Mouse (Mus musculus): ENCODE results near the gene Gm11037. TPM values are rescaled to one million over a fixed set of nuclear protein-coding genes. Genes with fewer than 3 reads are reported as not detected.
A peak's percentile ranks its signal among the peaks of the same experiment; 100 is the strongest.

Gm11037 gene
- polyA plus RNA-seq, 1 experiment from 2014 or later: not detected

GRCm38 (mm10) chr2:131178828-131179245 lies 45.5 kb downstream of the Gm11037 start:
- Histone ChIP-seq H3K27ac (ENCODE audit: low read length) (no peak overlapping the region; the same call in 1 of the 2 replicates), H3K9ac (ENCODE audit: low read length) (peak overlapping the region; percentile 95), H3K4me2 (ENCODE audit: low read depth, low read length) (peak overlapping the region; percentile 96), H3K36me3 (ENCODE audit: control insufficient read depth, insufficient read depth) (no peaks in the 10 kb centered on the region), H3K4me3 (ENCODE audit: low read length) (peak overlapping the region; percentile 79), H3K4me1 (ENCODE audit: control insufficient read depth, insufficient read depth, low read length) (peaks cover 34% of the 10 kb centered on the region), H3K9me3 (replicated peaks; ENCODE audit: control insufficient read depth, low read length) (no peaks in the 10 kb centered on the region), H3K27me3 (ENCODE audit: control insufficient read depth, insufficient read depth, low read length) (no peaks in the 10 kb centered on the region)
- WGBS: 31% methylated on average over 26 of the region's 26 CpGs
- ATAC-seq (replicated peaks; ENCODE audit: extremely low read depth, insufficient read depth, low FRiP score): no peak

- Histone ChIP-seq H3K27ac (ENCODE audit: low read length) (peak overlapping the region; percentile 83), H3K27me3 (ENCODE audit: control insufficient read depth, insufficient read depth, low read length) (no peaks in the 10 kb centered on the region), H3K9ac (ENCODE audit: low read length) (peak overlapping the region; percentile 95), H3K36me3 (ENCODE audit: control insufficient read depth, insufficient read depth) (no peaks in the 10 kb centered on the region), H3K4me3 (ENCODE audit: low read length) (peak overlapping the region; percentile 79), H3K9me3 (replicated peaks; ENCODE audit: control insufficient read depth, low read length) (no peaks in the 10 kb centered on the region), H3K4me2 (ENCODE audit: low read depth, low read length) (peak overlapping the region; percentile 96), H3K4me1 (ENCODE audit: control insufficient read depth, insufficient read depth, low read length) (peaks cover 29% of the 10 kb centered on the region)
- ATAC-seq (replicated peaks; ENCODE audit: extremely low read depth, insufficient read depth, low FRiP score): peak; percentile 49
- under 1% methylated on average over 66 of the region's 67 CpGs for WGBS
Measured at GRCm38 (mm10) chr2:131179246-131179886, 46.1 kb downstream of the Gm11037 start.

- H3K9me3 ChIP-seq (replicated peaks; ENCODE audit: control insufficient read depth, low read length): no peaks in the 10 kb centered on the region
- no peaks in the 10 kb centered on the region for H3K36me3 ChIP-seq (ENCODE audit: control insufficient read depth, insufficient read depth)
- no peaks in the 10 kb centered on the region for H3K27me3 ChIP-seq (ENCODE audit: control insufficient read depth, insufficient read depth, low read length)
- peak within 1 kb of the TSS; percentile 95 for H3K9ac ChIP-seq (ENCODE audit: low read length)
- peak; percentile 85 for ATAC-seq (replicated peaks; ENCODE audit: extremely low read depth, insufficient read depth, low FRiP score)
- peak within 1 kb of the TSS; percentile 96 for H3K4me2 ChIP-seq (ENCODE audit: low read depth, low read length)
- WGBS: 3% methylated on average over 33 of the region's 57 CpGs
- H3K4me1 ChIP-seq (ENCODE audit: control insufficient read depth, insufficient read depth, low read length): peaks cover 27% of the 10 kb centered on the region
- H3K27ac ChIP-seq (ENCODE audit: low read length): peak within 1 kb of the TSS; percentile 83
- H3K4me3 ChIP-seq (ENCODE audit: low read length): peak within 1 kb of the TSS; percentile 79
Measured at GRCm38 (mm10) chr2:131179990-131180587, 46.8 kb downstream of the Gm11037 start, which contains the start of gene Cenpb. Gene Cenpb, minus strand, starts transcription at chr2:131180067.

Other genes with a start within 250 kb of the Gm11037 start
- gene 4930402H24Rik, start 227.1 kb upstream of the Gm11037 start, polyA plus RNA-seq (2015; fragmentation: Nextera tagmentation; extraction: Ambion mirVana): 51.5 and 55.4 TPM in 2 replicates
- gene Atrn, start 227.0 kb upstream of the Gm11037 start, polyA plus RNA-seq (2015; fragmentation: Nextera tagmentation; extraction: Ambion mirVana): 3.6 and 4.7 TPM in 2 replicates
- gene Gfra4, start 90.4 kb upstream of the Gm11037 start, polyA plus RNA-seq (2015; fragmentation: Nextera tagmentation; extraction: Ambion mirVana): 1.8 and 3.0 TPM in 2 replicates
- 16.9 and 17.3 TPM in 2 replicates for gene Adam33, start 69.7 kb upstream of the Gm11037 start, polyA plus RNA-seq (2015; fragmentation: Nextera tagmentation; extraction: Ambion mirVana)
- 0.46 and 0.49 TPM in 2 replicates for gene Siglec1, start 46.7 kb upstream of the Gm11037 start, polyA plus RNA-seq (2015; fragmentation: Nextera tagmentation; extraction: Ambion mirVana)
- 11.6 and 12.8 TPM in 2 replicates for gene Hspa12b, start 6.2 kb upstream of the Gm11037 start, polyA plus RNA-seq (2015; fragmentation: Nextera tagmentation; extraction: Ambion mirVana)
- 65.1 and 73.7 TPM in 2 replicates for gene 1700037H04Rik, start 26.6 kb downstream of the Gm11037 start, polyA plus RNA-seq (2015; fragmentation: Nextera tagmentation; extraction: Ambion mirVana)
- 7.4 and 7.9 TPM in 2 replicates for gene Cenpb, start 46.6 kb downstream of the Gm11037 start, polyA plus RNA-seq (2015; fragmentation: Nextera tagmentation; extraction: Ambion mirVana)
- gene Cdc25b, start 53.5 kb downstream of the Gm11037 start, polyA plus RNA-seq (2015; fragmentation: Nextera tagmentation; extraction: Ambion mirVana): 50.4 and 55.8 TPM in 2 replicates
- gene Spef1, start 53.8 kb downstream of the Gm11037 start, polyA plus RNA-seq (2015; fragmentation: Nextera tagmentation; extraction: Ambion mirVana): 2.0 and 2.8 TPM in 2 replicates
- gene Ap5s1, start 73.6 kb downstream of the Gm11037 start, polyA plus RNA-seq (2015; fragmentation: Nextera tagmentation; extraction: Ambion mirVana): 40.7 and 41.9 TPM in 2 replicates
- gene Mavs, start 100.6 kb downstream of the Gm11037 start, polyA plus RNA-seq (2015; fragmentation: Nextera tagmentation; extraction: Ambion mirVana): 28.2 and 29.6 TPM in 2 replicates
- 20.0 and 22.9 TPM in 2 replicates for gene Pank2, start 129.0 kb downstream of the Gm11037 start, polyA plus RNA-seq (2015; fragmentation: Nextera tagmentation; extraction: Ambion mirVana)
- 1.7 and 2.0 TPM in 2 replicates for gene Rnf24, start 219.4 kb downstream of the Gm11037 start, polyA plus RNA-seq (2015; fragmentation: Nextera tagmentation; extraction: Ambion mirVana)